Mouse (Mus musculus) cerebellum, adult 9-11 months (tissue): ENCODE measurements around the gene Sash1.

Experiments
- DNase-seq: peaks from one replicate; pipeline ENCODE4 v3.0.0; 2022

Sash1 gene

DNA sequence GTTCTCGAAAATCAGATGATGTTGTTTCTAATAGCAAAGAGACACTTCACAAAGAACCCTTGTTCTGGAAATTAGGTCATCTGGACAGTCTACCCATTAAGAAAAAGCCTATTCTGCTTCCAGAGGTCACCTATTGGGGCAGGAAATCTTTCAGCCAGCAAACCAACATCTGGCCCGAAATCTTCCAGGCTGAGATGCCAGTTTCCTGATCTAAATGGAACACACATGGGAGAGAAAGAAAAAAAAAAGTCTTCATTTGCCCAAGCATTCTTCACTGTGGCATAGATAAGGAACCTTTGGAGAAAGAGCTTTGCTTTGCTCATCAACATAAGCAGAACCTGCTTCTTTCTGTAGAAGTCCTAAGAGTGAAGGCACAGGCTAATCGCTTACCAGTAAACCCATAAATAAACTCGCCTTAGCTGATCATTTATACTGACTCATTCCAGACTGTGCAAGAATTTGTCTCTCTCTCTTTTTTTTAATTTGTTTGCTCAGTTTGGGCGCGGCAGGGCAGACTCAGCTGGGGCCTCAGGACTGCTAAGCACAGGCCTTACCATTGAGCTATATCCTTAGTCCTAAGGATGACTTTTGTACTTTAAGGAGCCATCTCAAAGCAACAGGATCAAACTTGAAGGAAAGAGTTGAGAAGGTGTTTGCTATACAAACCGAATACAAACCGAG, 13.1 kb upstream of the Sash1 start:
- no peak for DNase-seq

DNA sequence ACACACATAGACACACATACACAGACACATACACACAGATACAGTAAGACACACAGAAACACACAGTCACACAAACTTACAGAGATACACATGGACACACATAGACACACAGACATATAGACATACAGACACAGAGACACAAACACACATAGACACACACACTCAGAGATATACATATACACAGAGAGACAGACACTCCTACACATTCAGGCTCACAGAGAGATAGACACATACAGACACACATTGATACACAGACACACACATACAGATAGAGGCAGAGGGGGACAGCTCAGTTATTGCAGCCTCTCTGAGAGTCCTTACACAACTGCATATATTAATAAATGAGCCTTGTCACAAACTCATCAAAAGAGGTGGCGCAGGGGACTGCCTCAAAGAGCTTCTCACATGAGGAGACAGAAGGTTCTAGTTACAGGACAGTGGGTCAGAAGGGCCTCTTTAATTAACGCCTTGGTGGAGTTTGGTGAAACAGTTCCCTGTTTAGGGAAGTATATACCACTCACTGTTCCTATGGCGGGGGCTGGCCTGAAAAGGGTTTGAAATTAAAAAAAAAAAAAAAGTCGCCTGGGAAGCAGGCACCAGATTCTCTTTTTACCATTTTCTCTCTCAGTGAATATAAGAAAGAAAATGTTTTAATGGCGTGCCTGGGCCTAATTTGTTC, 12.4 kb upstream of the Sash1 start:
- DNase-seq, result no peak

DNA sequence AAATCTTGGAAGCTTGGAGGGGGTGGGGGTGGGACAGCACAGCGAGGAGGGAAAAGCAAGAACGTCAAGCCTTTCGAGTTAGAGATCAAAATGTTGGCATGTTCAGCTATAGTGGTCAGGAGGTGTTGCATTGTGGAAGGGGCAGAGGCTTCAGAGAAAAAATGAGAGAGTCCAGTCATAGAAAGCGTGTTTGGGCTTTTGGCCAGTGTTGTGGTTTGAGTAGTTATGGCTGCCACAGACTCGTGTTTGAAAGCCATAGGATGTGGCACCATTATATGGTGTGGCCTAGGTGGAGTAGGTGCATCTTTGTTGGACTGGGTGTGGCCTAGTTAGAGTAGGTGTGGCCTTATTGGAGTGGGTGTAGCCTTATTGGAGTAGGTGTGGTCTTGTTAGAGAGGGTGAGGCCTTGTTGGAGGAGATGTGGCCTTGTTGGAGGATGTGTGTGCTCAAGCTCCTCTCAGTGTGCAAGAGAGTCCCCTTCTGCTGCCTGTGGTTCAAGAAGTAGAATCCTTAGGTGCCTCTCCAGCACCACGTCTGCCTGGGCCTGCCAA, 9.2 kb upstream of the Sash1 start:
- DNase-seq, result no peak

DNA sequence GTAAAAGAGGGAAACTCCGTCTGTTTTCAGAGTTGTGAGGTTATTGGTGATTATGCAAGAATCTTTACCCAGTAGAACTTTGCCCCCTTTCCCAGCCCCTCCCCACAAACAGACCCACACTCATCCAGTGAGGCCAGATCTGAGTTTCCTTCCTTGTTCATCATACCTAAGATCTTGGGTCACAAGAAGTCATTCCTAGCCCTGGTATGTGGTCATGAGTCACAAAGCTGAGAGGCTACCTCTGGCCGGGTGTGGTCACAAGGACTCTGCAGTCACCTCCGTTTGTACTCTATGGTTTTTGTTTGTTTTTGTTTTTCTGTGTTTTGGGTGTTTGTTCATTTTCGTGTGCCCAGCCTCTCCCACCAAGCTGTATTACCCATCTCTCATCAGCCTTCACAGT, 4.6 kb upstream of the Sash1 start:
- no peak for DNase-seq

DNA sequence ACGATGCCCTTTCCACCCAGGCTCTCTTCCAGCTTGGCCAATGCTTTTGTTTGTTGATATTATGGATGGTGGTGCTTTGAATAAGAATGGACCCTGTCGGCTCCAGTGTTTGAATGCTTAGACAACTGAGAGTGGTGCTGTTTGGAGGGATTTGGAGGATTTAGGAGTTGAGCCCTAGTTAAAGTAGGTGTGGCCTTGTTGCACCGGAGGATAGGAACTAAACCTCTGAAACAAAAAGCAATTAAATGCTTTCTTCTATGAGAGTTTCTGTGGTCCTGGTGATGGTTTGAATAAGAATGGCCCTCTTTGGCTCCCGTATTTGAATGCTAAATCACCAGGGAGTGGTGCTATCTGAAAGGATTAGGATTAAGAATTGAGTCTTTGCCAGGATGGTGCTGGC, 3.5 kb upstream of the Sash1 start:
- no peak for DNase-seq

DNA sequence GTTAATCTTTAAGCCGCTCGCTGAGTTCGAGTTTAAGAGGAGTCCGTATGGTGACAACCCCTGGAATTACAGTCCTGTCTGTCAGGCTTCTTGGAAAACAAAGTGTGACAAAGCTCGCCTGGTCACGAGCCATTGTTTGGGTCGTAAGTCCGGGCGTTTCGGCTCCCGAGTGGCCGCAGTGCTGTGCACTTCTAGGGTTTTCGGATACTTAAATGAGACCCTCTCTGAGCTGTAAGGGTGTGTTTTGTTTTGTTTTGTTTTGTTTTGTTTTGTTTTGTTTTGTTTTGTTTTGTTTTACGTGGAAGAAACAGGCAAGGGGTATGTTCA, 621 bp upstream of the Sash1 start:
- DNase-seq, result no peak

DNA sequence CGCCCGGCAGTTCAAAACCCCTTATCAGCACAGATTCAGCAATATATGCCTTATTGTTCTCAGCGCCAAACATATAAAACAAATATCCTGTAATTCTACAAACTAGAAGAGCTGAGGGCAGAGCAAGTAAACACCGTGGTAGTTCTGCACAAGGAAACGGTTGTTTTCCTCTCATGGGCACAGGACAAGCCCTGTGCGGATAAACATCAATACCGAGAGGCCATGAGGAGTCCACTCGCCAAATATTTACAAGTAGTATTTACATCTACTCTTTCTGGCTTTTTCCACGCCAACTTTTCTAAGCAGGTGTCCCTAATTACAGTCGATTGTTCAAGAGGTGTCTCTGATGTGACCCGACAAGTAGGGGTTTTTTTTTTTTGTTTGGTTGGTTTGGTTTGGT, 669 bp downstream of the Sash1 start:
- no peak for DNase-seq

DNA sequence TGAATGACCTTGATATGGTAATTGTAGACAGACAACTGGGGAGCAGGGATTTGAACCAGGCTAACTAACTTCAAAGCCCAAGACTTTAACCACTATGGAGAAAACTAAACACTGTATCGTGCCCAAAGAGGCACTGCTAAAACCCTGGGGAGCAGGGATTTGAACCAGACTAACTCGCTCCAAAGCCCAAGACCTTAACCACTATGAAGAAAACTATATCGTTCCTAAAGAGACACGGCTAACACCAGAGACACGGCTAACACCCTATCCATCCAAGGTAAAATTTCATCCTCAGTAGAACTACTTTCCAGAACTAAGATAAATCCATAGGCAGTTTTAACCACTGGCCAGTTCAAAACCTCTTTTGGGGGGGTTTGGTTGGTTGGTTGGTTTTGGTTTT, 1.3 kb downstream of the Sash1 start:
- no peak for DNase-seq

DNA sequence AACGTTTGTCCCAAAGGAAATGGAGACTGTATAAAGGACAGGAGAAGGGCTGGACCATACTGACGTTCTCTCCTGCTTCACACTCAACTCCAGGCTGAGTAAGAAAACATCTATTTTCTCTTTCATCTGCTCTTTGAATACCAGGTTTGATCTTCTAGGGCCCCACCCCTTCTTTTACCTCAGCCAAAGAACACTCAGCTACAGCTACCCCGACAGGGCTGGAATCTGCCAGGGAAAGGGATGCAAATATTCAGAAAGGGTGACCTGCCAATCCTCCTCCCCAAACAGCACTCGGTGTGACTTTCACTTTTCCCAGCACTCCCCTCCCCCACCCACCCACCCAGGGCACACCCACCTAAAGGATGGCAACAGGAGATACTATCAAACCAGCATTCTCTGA, 2.2 kb downstream of the Sash1 start:
- no peak for DNase-seq

DNA sequence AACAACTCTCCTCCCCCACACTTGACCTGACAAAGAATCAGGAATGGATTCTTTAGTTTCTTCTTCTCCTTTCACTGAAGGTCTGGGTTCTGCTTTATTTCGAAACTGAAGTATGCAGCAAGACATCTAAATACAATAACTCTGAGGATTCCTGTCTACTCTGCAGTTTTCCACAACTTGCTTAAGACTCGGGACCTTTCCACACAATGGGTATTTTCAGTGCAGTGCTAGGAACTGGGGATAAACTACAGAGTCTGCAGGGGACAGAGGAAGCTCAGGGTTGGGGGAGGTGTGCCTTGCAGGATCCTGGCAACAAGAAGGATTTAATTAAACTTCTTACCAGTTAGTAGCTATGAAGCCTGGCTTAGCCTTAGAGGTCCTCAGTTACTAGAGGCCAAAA, 4.1 kb downstream of the Sash1 start:
- DNase-seq, result no peak

DNA sequence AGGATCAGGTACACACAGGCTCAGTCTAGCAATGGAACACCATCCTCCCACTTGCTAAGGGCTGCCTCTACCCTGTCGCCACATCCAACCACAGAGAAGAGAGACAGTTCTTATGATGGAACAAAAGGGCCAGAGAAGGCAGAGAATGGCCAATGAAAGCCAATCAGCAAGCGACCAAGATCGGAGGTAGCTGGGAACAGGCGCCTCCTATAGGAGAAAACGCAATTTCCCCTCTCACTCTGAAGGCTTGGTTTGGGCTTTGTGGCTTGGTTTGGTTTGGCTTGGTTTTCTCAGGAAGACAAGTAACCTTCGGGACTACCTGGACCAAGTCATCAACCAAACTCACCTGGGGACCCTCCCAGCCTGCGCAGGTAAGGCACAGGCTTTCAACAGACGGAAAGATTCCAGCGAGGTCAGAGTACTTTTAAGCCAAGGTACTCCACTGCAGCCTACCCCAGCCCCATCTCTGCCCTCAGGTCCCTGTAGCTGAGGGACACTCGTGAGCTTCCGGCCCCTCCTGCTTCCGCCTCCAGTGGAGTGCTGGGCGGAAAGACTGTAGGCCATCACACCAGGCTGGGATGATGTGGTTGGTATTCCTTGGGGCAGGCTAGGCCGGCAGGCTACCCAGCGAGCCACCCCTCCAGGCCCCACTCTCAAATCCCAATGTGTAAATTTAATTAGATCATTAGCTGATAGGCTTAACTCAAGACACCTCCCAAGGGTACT, 4.8 kb downstream of the Sash1 start:
- DNase-seq, result no peak

DNA sequence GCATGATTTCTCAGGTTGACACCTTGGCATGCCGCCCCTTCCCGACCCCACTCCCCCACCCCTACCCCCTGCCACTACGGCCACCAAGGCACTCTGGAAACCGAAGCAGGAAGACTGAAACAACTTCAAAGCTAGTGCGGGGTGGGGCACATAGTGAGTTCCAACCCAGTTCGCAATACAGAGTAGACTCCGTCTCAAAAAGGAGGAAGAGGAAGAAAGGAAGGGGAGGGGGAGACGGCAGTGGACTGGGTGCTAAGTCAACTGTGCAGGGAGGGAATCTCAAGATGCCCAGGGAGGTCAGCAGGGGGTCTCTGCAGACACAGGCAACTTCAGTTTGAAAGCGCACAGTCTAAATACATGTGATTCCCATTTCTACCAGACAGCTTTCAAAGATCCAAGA, 7.0 kb downstream of the Sash1 start:
- DNase-seq, result no peak

DNA sequence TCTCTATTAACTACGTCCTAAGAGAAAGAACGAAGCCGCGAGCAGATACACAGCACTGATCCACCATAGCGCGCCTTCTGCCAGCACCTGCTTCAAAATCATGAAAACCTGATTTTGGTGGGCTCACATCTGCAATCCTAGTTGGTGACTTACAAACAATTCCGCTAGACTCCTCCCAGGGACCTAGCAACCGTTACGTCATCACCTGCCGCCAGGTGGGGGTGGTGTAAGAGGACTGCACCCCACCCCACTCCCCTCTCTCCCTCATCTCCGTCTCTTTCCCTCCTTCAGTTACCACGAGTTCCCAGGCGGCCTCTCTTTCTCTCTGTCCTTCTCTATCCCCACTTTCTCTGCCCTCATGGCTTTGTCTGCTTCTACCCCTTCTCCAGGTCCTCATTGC, 7.5 kb downstream of the Sash1 start:
- no peak for DNase-seq

DNA sequence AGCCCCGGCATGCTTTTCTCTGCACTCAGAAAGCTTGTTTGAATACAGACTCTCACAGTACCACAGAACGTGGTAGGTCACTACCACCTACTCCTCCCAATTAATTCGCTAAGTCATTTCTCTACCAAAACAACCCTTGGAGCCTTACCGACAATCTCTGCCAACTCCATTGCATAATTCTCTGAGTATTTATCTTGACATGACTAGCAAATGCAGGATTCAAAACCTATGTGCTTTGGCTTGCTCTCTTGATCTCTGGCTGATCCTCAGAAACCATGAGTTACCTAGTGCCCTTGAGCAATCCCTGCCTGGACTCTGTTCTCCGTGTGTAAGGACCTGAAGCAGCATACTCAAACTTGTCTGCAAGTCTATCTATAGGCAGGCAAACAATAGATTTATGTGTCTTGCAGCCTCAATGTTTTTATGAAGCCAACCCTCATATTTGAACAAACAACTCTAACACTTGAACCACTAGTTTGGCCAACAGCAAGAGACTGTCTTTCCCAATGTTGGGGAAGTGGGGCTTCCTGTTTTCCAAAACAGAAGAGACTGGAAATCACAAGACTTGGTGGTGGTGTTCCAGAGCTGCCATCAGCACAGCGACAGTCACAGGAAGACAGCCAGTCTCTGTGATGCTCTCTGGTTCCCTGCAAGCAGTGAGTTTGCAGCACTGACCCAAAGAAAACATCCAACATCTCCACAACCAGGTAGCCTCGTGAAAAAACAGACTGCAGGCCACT, 12.1 kb downstream of the Sash1 start:
- no peak for DNase-seq

DNA sequence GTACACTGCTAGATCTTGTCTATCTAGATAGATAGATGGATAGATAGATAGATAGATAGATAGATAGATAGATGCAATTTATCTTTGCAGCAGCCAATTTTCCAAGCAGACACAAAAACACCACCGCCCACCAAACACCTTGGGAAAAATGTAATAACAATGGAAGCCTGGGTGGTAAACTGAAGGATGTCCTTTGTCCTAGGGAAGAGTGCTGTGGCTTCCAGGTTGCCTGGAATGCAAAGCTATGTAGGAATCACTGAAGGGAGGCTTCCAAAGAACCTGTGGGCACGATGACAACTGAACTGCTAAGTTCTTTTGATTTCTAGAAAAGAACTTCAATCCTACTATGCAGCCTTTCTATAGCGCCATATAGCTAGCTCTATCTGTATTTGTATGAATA, 13.1 kb downstream of the Sash1 start:
- DNase-seq, result no peak

DNA sequence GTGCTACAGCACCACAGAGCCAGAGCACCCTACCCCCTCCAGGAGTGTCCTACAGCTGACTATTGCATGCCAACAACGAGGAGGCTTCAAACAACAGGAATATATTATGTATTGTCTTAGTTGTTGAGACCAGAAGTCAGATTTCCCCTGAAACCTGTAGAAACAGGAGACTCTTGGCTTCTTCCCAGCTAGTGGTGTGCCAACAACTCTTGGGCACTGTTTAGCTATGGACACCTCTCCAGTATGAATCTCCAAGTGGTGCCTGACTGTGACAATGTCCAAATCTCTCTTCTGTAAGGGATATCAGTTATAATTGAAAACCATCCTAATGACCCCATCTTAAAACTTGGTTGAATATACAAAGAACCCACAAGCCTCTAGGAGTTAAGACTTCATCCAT, 13.9 kb downstream of the Sash1 start:
- DNase-seq, result no peak

DNA sequence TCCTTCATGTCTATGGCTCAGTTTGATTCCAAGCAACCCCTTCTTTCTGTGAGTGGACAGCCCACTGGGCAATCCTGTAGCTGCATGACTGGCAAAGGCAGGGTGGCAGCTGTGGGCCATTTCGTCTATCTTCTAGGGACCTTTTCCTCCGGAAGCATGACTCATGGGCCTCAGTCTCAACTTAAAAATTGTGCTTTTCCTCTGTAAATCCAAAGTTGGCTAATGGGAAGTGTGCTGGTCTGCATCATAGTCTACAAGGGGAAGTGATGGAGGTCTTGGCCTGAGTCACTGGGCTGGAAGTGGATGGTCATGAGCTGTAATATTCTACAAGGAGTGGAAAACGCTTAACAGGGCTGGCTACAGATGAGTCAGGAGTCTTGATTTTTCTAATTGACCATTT, 15.5 kb downstream of the Sash1 start:
- no peak for DNase-seq

DNA sequence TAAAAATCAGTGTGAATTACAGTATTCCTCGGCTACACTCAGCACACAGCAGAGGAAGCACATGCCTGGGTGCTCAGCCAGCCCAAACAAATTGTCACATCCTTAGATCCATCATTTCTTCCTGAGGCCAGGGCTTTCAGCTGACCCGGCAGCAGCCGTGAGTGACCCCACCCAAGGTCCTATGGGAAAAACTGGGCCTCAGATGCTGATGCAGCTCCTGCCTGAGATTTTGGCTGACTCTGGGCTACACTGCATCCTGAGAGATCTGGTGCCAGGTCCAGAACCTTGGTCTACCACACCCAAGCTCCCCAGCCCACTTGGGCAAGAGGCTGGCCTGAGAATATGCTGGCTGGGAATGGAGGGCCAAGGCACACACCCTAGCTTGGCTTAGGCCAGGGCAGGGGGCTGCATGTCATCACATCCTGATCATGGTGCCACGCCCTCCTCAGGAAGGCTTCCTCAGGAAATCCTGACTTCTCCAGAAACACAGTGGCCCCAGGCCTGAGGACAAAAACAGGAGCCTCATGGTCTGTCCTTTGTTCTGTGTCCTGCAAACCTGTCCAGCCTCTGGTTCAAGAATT, 19.7 kb downstream of the Sash1 start:
- no peak for DNase-seq

DNA sequence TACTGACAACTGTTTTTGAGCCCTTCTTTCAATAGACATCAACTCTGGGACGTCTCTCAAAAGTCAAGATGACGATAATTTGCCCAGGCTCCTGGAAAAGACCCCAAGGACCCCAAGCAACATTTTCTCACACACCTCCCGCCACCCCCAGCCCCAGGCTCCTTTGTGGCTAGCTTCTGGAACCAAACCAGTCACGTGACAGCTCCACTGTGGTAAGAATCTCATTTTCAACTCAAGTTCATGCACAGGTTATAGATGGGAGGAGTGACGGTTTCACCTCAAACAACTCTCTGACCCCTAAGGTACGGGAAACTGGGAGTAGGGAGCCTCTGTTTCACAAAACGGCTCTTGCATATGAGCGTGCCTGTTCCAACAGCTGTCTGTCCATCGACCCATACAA, 25.2 kb downstream of the Sash1 start:
- DNase-seq, result no peak

DNA sequence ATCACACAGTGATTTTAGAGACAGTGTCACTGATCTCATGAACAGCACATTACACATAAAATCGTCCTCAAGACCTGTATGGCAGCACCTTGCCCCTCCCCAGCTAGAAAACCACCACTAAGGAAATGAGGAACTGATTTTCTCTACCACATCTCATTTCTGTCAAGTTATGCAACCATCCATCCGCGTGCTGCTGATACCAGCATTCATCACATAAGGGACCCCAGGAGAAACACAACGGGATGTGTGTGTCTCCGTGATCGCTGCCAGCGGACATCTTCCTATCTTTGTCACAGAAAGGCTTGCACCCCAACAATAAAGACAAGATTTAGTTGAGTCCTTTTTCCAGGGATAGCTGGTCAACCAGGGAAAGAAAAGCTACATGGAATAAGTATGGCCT, 27.2 kb downstream of the Sash1 start:
- DNase-seq, result no peak

DNA sequence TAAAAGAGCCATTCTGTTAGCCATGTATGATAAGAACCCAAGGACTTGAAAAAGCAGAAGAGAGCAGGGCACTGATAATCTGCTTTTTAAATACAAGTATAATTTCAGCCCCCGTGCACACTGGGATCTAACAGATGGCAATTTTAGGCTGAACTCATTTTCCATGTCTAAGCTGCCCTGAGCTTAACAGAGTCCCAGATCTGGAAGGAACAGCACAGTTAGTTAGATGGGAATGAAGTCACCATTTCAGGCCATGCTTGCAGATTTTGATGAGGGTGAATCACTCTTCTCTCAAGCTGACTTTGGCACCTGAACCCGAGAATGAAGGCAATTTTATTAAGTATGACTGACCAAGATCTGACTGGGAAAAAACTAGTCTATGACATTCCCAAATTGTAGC, 28.9 kb downstream of the Sash1 start:
- no peak for DNase-seq

DNA sequence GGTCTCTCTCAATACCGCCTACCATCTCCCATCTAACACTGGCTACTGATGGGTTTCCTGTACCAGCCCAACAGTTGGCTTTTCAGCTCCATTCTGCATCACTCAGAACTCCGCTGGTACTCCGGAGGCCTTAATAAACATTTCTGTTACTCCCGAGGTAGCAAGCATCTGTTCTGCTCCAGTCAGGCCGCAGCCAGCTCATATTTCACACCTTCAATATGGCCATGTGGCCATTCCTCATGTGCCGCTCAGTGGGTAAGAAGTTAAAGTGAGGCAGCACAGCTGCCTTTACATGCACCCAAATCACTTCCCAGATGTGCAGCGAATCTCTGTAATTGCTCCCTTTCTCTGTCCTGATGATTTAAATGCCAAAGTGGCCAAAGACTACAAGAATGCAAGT, 32.5 kb downstream of the Sash1 start:
- no peak for DNase-seq

DNA sequence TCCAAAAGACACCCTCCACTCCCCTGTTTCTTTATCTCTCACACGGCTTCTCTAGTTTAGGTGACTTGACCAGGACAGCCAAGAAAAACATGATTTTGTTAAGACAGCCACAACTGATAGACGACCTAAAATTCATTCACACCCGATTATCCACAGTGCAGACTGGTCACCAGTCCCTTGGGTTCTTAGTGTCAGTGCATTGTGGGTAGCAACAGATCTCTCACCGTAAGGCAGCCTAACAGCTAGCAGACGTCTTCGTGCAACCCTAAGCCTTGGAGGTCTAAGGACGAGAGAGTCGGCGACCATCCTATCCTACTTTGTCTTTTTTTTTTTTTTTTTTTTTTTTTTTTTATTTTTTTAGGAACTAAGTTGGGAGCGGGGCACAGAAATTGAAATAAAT, 34.2 kb downstream of the Sash1 start:
- DNase-seq, result no peak
